Mouse (Mus musculus) 3T3-L1 (cell line): ENCODE results near the gene Gif.

ENCODE experiments used
- DNase-seq: peaks from one replicate; pipeline ENCODE4 v3.0.0-alpha.2; 2015; ENCODE audit warnings: low read depth, low spot score

Gene Gif

DNA sequence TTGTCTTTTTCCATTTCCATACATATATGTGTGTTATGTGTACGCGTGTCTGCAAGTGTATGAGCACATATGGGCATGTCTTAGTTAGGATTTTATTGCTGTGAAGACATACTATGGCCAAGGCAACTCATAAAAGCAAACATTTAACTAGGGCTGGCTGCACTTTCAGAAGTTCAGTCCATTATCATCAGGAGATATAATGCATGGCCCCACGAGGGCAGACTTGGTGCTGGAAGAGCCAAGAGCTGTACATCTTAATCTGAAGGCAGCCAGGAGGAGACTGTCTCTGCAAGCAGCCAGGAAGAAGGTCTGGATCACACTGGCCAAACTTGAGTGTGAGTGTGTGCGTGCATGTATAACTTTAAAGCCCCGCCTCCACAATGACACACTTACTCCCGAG lies 47.1 kb downstream of the Gif start:
- no peak for DNase-seq

DNA sequence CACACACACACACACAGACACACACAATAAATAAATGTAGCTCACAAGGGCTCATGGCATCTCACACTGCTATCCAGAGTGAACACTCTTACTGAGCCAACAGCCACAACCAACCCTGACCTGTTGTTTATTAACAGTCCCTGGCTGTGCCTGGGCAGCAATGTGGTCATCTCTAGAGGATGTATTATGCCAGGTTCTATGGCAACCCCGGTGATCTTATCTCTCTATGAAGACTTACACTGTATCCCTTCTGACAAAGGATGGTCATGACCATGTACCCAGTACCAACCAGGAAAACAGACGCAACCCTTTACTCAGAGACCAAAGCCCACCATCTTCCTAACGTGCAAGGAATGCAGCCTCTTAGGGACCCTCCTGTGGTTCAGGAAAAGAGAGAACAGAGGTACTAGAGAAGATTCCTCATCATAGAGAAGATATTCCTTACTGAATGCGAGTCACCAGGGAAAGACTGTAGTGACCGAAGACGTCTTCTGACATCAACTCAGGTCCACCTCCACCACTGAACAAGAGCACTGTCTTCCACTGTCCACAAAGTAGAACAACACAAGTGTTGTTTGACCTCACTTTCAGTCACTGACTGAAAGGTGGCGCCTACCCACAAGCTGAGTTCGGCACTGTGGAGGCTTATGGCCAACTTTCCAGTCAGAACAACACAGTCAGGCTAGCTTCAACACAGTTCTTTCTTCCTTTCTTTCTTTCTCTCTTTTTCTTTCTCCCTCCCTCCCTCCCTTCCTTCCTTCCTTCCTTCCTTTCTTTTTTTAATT lies 53.4 kb downstream of the Gif start:
- DNase-seq = no peak

- DNase-seq = no peak
Measured at GRCm38 (mm10) chr19:11804423-11804822, 57.1 kb downstream of the Gif start.

DNA sequence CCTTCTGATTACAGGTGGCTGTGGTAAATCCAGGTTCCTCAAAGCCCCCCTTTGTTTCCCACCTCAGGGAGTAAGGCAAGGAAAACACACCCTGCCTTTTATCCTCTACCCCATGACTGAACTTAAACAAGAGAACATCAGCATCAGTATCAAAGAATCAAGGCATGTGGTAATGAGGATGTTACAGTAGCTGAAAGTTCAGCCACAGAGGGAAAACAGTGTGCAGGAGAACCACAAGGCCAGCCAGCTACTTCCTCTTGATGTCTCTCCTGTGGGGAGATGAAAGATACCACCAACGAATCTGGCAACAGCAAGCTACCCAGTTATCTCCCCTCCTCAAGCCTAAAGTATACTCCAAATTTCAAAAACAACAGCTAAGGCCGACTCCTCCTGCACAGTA lies 59.9 kb downstream of the Gif start:
- DNase-seq = no peak

GRCm38 (mm10) chr19:11807822-11808221 lies 60.5 kb downstream of the Gif start:
- DNase-seq = no peak

DNA sequence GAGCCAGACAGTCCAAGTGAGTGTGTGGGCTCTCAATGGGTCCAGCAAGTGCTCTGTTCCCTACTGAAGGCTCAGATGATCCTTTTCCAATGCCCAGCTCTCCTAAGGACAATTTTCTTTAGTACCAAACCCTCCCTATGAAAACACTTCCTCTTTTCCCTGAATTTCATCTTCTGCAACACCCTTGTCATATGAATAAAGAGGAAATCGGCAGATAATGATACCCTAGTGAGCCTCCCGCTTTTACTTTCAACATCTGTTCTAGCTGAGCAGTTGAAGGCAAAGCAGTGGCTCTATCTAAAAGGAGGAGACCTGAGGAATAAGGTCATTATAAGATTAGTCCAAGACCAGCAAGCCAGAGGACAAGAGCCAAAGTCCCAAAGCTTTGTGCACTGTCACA lies 61.1 kb downstream of the Gif start:
- DNase-seq = no peak

DNA sequence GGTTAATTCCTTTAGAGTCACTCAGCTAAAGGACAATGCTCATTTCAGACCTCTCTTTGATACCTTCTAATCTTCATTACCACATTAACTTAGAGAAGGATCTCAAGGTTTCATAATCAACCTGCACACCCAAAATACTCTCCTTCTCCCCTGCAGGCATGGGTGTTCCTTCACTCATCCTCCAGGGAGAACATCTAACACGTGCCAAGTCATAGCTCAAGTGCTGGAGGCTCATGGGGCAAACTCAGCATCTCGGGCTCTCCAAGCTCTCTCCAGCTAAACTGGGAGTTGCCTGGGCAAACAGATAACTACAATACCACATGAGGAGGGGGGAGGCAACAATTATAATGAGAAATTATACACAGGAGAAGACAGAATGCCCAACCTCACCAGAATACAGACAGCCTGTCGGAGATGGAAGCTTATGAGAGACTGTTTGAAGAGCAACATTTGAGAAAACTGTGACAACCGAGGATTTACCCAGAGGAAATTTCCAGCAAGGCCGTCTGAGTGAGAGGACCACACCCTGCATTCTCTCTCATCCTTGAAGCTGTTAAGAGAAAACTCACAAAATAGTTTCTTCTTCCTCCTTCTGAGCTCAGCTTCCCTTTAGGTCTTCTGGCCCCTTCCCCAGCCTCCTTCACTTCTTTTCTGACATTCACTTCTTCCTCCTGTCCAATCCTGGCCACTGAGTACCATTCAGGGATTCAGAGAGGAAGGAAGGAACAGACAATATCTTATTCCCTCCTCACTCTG lies 62.8 kb downstream of the Gif start:
- no peak for DNase-seq

GRCm38 (mm10) chr19:11810856-11811255 lies 63.5 kb downstream of the Gif start:
- peak; percentile 59 for DNase-seq

DNA sequence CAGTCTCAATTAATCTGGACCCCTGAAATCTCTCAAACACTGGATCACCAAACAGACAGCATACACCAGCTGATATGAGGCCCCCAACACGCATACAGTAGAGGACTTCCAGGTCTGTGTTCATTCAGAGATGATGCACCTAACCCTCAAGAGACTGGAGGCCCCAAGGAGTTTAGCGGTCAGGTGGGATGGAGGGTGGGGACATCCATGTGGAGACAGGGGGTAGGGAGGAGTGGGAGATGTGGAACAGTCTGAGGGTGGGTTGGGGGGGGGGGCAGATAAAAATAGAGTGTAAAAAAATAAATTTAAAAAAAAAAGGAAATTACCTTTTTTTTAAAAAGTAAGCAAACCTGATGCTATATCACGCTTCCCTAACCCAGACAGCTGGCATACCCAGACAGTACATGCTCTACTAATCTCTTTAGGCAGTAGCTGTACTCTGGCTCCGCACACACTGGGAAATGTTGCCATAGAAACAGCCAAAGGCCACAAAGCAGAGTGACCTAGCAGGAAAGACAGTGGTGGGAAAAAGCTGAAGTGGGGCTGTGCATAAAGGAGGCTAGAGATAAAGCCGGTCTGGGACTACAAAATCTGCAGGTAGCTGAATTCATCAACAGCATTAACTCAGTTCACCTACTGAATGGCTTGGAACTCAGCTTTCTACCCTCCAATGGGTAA lies 64.5 kb downstream of the Gif start:
- no peak for DNase-seq
